Mouse (Mus musculus) layer of hippocampus, adult 9-10 months (tissue): ENCODE results near the gene Ndufa3.
A peak's percentile ranks its signal among the peaks of the same experiment; 100 is the strongest.
"Not testable (repeated sequence)": the region's sequence is repeated elsewhere in the genome, so short reads cannot be mapped to it uniquely, and the experiment has no call there.

ENCODE experiments used
- DNase-seq: peaks from one replicate; pipeline ENCODE4 v3.0.0; 2022; ENCODE audit warnings: low spot score

Ndufa3 gene

DNA sequence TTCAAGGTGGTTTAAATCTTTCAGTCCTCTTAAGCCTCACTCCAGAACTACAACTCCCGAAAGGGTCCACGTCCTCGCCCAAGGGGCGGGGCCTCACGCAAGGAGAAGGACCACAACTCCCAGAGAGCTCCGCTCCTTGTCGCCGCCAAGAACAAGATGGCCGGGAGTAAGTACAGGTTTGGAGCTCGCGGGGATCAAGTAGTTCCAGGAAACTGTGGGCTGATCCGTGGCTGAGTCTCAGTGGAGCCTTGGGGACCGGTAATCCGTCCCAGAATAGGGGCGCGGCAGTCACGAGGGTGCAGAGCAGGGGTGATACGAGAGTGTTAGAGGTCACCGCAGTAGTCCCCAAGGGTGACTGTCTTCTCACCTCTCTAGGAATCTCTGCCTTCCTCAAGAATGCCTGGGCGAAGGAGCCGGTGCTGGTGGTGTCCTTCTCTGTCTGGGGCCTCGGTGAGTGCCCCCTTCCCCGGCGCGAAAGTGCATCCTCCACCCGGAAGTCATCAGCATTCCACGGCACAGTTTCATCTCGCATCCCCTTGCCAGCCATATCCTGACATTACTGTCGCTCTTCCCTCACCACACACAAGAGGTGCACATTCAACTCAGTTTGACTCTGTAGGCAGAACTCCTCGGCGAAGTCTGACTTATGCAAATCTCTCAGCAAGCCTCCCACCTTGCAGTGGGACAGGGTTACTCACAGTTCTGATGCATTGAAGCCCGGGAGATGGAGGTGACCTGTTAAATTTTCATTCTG lies at the start of gene Ndufa3:
Ndufa3 (plus strand) TSS at position 132 of the 754 bp plus-strand sequence.
- peak; percentile 57 for DNase-seq

GRCm38 (mm10) chr7:3569725-3570124 lies 47.4 kb upstream of the Ndufa3 start:
- DNase-seq: no peak

GRCm38 (mm10) chr7:3570580-3570979 lies 46.6 kb upstream of the Ndufa3 start:
- DNase-seq: not testable (repeated sequence)

DNA sequence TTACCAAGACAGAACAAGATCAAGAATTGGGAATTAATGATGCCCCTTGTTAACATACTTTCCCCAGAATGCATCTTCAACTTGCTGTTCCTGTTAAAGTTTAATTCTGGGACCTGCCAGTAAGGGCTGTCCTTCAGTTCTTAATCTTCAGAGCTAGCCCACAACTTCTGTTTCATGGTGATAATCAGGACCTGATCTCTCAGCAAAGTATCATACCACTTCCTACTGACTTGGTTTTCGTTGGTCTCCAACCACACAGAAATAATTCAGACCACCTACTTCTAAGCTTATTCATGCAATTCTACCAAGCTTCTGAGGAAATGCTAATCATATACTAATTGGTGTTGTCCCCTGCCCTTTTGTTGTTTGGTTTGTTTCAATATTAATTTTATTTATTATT lies 45.3 kb upstream of the Ndufa3 start:
- no peak for DNase-seq

- DNase-seq: peak; percentile 24
Measured at GRCm38 (mm10) chr7:3574216-3574615, 43.0 kb upstream of the Ndufa3 start.

DNA sequence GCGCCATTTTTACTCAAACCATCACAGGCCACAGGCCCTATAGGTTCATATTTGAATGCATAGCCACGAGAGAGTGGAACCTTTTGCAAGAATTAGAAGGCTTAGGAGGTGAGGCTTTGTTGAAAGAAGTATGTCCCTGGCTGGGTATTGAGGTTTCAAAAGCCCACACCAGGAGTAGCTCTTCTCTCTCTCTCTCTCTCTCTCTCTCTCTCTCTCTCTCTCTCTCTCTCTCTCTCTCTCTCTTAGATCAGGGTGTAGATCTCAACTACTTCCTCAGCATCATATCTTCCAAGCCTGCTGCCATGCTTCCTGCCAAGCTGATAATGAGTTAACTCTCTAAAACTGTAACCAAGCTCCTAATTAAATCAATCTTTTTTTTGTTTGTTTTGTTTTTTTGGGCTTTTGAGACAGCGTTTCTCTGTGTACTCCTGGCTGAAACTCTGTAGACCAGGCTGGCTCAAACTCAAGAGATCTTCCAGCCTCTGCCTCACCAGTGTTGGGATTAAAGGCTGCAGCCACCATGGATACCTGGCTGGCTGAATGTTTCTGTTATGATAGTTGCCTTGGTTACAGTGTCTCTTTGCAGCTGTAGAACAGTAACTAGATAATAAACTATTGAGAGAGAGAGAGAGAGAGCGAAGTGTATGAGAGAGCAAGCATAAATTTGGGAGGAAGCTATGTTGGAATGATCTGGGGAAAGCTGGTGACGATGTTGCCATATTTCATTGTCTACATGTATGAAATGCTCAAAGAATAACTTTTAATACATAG lies 40.6 kb upstream of the Ndufa3 start:
- DNase-seq: no peak

GRCm38 (mm10) chr7:3578196-3578595 lies 39.0 kb upstream of the Ndufa3 start:
- no peak for DNase-seq

- no peak for DNase-seq
Measured at GRCm38 (mm10) chr7:3578952-3579546, 38.1 kb upstream of the Ndufa3 start.

DNA sequence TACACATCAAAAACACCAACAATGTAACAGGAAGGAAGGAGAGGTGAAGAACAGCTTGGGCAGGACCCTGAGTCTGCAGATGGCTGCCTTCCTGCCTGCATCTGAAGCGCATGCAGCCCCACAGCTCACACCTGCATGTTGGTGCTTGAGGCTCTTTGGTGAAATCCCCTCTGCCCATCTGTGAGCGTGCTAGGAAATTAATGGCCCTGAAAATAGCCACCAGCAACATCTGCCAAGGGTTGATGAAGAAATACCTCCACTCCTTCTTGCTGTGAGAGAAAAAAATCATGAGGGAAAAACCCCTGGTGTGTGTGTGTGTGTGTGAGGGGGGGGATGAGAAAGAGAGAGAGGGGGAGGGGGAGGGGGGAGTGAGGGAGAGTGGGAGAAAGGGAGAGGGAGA lies 37.1 kb upstream of the Ndufa3 start:
- DNase-seq: no peak

- no peak for DNase-seq
Measured at GRCm38 (mm10) chr7:3585763-3586162, 31.4 kb upstream of the Ndufa3 start.

DNA sequence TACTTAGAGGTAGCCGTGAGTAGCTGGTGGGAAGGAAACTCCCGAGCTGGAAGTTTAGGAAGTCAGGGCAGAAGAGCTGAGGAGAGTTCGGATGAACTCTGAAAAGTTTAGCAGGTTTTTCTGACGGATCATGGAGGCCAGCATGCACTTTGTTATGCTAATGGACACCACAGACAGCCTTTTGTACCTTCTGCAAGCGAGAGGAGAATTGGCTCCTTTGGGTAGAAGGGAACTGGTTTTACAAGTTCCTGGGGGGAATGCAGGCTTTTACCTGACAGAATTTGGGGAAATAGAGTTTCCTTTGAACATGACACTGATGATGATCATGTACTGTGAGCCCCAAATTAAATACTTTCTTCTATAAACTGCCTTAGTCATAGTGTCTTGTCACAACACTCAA lies 30.9 kb upstream of the Ndufa3 start:
- no peak for DNase-seq

GRCm38 (mm10) chr7:3587292-3587691 lies 29.9 kb upstream of the Ndufa3 start:
- DNase-seq: no peak

GRCm38 (mm10) chr7:3590550-3590949 lies 26.6 kb upstream of the Ndufa3 start:
- no peak for DNase-seq

DNA sequence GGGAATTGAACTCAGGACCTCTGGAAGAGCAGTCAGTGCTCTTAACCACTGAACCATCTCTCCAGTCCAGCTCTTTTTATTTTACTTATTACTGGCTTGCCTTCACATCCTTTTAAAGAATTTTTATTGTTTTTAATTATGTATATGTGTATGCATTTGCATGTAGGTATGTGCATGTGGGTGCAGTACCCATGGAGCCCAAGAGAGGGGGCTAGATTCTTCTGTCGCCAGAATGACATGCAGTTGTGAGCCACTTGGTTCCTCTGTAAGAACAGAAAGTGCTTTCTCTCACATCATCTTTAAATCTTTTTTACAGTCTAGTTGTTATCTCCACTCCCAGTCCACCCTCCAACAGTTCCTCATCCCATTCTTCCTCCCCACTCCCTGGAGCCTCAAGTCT lies 25.6 kb upstream of the Ndufa3 start:
- no peak for DNase-seq

DNA sequence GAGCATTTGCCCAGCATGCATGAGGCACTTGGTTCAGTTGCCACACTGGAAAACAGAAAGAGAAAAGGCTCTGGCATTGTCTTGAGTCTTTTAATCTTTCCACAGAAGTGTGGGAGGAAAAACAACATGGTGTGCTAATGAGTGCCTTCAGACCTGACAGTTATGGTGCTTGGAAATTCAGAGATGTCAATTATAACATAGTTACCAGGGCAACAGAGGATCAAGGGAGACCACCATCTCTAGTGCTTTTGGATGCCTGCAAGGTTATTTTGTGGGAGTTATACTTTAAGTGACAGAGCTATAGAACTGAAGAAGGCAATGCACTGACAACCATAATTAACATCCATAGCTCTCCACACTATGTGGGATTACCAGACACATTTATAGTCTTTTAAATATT lies 23.3 kb upstream of the Ndufa3 start:
- DNase-seq: no peak

GRCm38 (mm10) chr7:3594686-3595085 lies 22.5 kb upstream of the Ndufa3 start:
- DNase-seq: no peak

GRCm38 (mm10) chr7:3595146-3595545 lies 22.0 kb upstream of the Ndufa3 start:
- no peak for DNase-seq

DNA sequence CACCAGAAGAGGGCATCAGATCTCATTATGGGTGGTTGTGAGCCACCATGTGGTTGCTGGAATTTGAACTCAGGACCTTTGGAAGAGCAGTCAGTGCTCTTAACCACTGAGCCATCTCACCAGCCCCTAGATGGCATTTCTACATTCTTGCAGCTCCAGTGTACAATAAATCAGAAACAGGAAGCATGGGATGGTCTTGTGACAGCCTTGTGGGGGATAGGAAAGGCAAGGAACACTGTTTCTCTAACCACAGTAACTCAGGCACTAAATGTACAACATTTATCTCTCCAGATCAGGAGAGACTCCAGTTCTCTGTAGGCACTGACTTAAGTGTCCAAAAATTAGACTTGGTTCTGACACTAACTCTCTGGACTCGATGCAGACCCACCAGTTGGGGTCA lies 19.4 kb upstream of the Ndufa3 start:
- DNase-seq: not testable (repeated sequence)

DNA sequence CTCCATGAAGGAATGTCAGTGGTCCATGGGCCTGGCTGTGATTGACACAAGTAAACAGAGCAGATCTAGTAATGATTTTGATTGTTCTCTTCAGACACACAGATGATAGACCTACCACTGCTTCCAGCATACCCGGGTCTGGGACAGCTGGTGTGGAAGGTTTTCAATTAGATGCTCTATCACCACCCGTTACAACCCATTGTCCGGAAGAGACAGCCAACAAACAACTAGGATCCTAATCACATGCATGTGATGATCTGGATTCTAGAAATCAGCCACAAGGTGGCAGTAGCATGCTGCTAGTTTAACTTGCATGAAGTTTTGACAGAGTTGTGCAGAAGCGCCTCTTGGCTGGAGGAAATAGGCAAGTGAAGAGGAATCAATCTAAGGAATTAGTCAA lies 16.1 kb upstream of the Ndufa3 start:
- peak; percentile 75 for DNase-seq

- DNase-seq: no peak
Measured at GRCm38 (mm10) chr7:3606798-3607197, 10.4 kb upstream of the Ndufa3 start.

GRCm38 (mm10) chr7:3607391-3607790 lies 9.8 kb upstream of the Ndufa3 start:
- no peak for DNase-seq

- no peak for DNase-seq
Measured at GRCm38 (mm10) chr7:3608668-3609067, 8.5 kb upstream of the Ndufa3 start.

DNA sequence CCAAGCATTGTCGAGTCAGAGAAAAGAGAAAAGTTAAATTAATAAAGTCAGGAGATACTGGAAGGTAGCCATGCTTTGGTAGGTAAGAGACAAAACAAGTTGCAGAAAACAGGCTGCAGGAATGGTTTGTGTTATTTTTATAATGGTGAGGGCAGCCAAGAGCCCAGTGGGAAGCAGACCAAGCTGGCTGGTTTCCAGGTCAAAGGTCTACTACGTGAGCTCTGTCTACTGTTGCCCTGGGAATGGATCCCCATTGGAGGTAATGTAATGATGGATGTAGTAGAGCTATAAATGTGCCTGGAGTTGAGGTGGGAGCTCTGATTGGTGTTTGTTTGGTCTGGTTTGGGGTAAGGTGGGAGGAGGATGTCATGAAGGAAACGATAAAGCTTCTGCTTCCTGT lies 8.1 kb upstream of the Ndufa3 start:
- DNase-seq: no peak
